Mouse (Mus musculus): ENCODE measurements around the gene Spn. TPM values are rescaled to one million over a fixed set of nuclear protein-coding genes. Genes with fewer than 3 reads are reported as not detected.

Spn gene
- total and polyA plus RNA-seq, 2 experiments from 2014 or later = 0.10 to 0.19 TPM

- H3K4me1 ChIP-seq (ENCODE audit: control insufficient read depth, insufficient read depth) = no peaks in the 10 kb centered on the region
- no peaks in the 10 kb centered on the region for H3K36me3 ChIP-seq (replicated peaks; ENCODE audit: control insufficient read depth, insufficient read depth, low read length)
- 67% methylated on average over 5 of the region's 5 CpGs for WGBS
- H3K9ac ChIP-seq (replicated peaks; ENCODE audit: low read depth, low read length) = no peak overlapping the region
- no peak overlapping the region for H3K27ac ChIP-seq (ENCODE audit: low read depth)
- H3K9me3 ChIP-seq (replicated peaks; ENCODE audit: control insufficient read depth, low read length) = no peaks in the 10 kb centered on the region
- ATAC-seq (ENCODE audit: insufficient read depth, low read depth) = no peak
- H3K27me3 ChIP-seq (ENCODE audit: control insufficient read depth, insufficient read depth, low read length) = no peaks in the 10 kb centered on the region
- no peak overlapping the region for H3K4me2 ChIP-seq (ENCODE audit: low read depth, low read length)
- TF ChIP-seq EP300 (IDR thresholded peaks at IDR 0.05; ENCODE audit: low read depth) (no peak), CTCF (IDR thresholded peaks at IDR 0.05; ENCODE audit: low read depth) (no peak)
- no peak overlapping the region for H3K4me3 ChIP-seq (ENCODE audit: low read depth, low read length)
- DNase-seq (ENCODE audit: low spot score) = no peak
Observed at GRCm38 (mm10) chr7:127133125-127133524, 4.5 kb downstream of the Spn start.

GRCm38 (mm10) chr7:127129638-127130037 is 8.0 kb downstream of the Spn start:
- TF ChIP-seq EP300 (IDR thresholded peaks at IDR 0.05; ENCODE audit: low read depth) = no peak
- peak; percentile 62 for TF ChIP-seq CTCF (IDR thresholded peaks at IDR 0.05; ENCODE audit: low read depth)
- Histone ChIP-seq H3K27me3 (ENCODE audit: control insufficient read depth, insufficient read depth, low read length) (no peaks in the 10 kb centered on the region), H3K4me2 (ENCODE audit: low read depth, low read length) (no peak overlapping the region), H3K4me3 (ENCODE audit: low read depth, low read length) (no peak overlapping the region), H3K9me3 (replicated peaks; ENCODE audit: control insufficient read depth, low read length) (0 out of 2 replicates have a peak, but pooled peaks cover 1% of the 10 kb centered on the region), H3K9ac (replicated peaks; ENCODE audit: low read depth, low read length) (no peak overlapping the region), H3K36me3 (replicated peaks; ENCODE audit: control insufficient read depth, insufficient read depth, low read length) (no peaks in the 10 kb centered on the region), H3K27ac (ENCODE audit: low read depth) (no peak overlapping the region), H3K4me1 (ENCODE audit: control insufficient read depth, insufficient read depth) (no peaks in the 10 kb centered on the region)
- peak; percentile 44; the same call in 1 of the 2 replicates for ATAC-seq (ENCODE audit: insufficient read depth, low read depth)
- WGBS = 10% methylated on average over 4 of the region's 4 CpGs
- peak; percentile 63 for DNase-seq (ENCODE audit: low spot score)

GRCm38 (mm10) chr7:127121911-127122270 is 15.7 kb downstream of the Spn start, which contains the start of gene Qprt:
Gene Qprt, minus strand, starts transcription at chr7:127122226.
- peak within 1 kb of the TSS; percentile 28; the same call in 1 of the 2 replicates for H3K9ac ChIP-seq (replicated peaks; ENCODE audit: low read depth, low read length)
- H3K9me3 ChIP-seq (replicated peaks; ENCODE audit: control insufficient read depth, low read length) = 0 out of 2 replicates have a peak, but pooled peaks cover 6% of the 10 kb centered on the region
- H3K36me3 ChIP-seq (replicated peaks; ENCODE audit: control insufficient read depth, insufficient read depth, low read length) = no peaks in the 10 kb centered on the region
- 0 out of 2 replicates have a peak, but pooled peaks cover 4% of the 10 kb centered on the region for H3K27me3 ChIP-seq (ENCODE audit: control insufficient read depth, insufficient read depth, low read length)
- H3K27ac ChIP-seq (ENCODE audit: low read depth) = no peak within 1 kb of the TSS
- ATAC-seq (ENCODE audit: insufficient read depth, low read depth) (no peak; the same call in 1 of the 2 replicates), DNase-seq (ENCODE audit: low spot score) (no peak)
- WGBS = 27% methylated on average over 7 of the region's 7 CpGs
- H3K4me2 ChIP-seq (ENCODE audit: low read depth, low read length) = peak within 1 kb of the TSS; percentile 28; the same call in 1 of the 2 replicates
- no peak within 1 kb of the TSS for H3K4me3 ChIP-seq (ENCODE audit: low read depth, low read length)
- TF ChIP-seq EP300 (IDR thresholded peaks at IDR 0.05; ENCODE audit: low read depth) (no peak), CTCF (IDR thresholded peaks at IDR 0.05; ENCODE audit: low read depth) (no peak)
- H3K4me1 ChIP-seq (ENCODE audit: control insufficient read depth, insufficient read depth) = peaks cover 8% of the 10 kb centered on the region; the same call in 1 of the 2 replicates

- 0 out of 2 replicates have a peak, but pooled peaks cover 4% of the 10 kb centered on the region for H3K27me3 ChIP-seq (ENCODE audit: control insufficient read depth, insufficient read depth, low read length)
- H3K27ac ChIP-seq (ENCODE audit: low read depth) = no peak overlapping the region
- DNase-seq (ENCODE audit: low spot score) (no peak), ATAC-seq (ENCODE audit: insufficient read depth, low read depth) (no peak)
- WGBS = 33% methylated on average over 21 of the region's 21 CpGs
- H3K4me2 ChIP-seq (ENCODE audit: low read depth, low read length) = peak overlapping the region; percentile 28; the same call in 1 of the 2 replicates
- peaks cover 8% of the 10 kb centered on the region; the same call in 1 of the 2 replicates for H3K4me1 ChIP-seq (ENCODE audit: control insufficient read depth, insufficient read depth)
- H3K9me3 ChIP-seq (replicated peaks; ENCODE audit: control insufficient read depth, low read length) = 0 out of 2 replicates have a peak, but pooled peaks cover 6% of the 10 kb centered on the region
- H3K9ac ChIP-seq (replicated peaks; ENCODE audit: low read depth, low read length) = peak overlapping the region; percentile 28; the same call in 1 of the 2 replicates
- no peak overlapping the region for H3K4me3 ChIP-seq (ENCODE audit: low read depth, low read length)
- H3K36me3 ChIP-seq (replicated peaks; ENCODE audit: control insufficient read depth, insufficient read depth, low read length) = no peaks in the 10 kb centered on the region
- TF ChIP-seq EP300 (IDR thresholded peaks at IDR 0.05; ENCODE audit: low read depth) (no peak), CTCF (IDR thresholded peaks at IDR 0.05; ENCODE audit: low read depth) (no peak)
Observed at GRCm38 (mm10) chr7:127121061-127121910, 16.3 kb downstream of the Spn start.

GRCm38 (mm10) chr7:127118671-127119445 is 18.8 kb downstream of the Spn start:
- Histone ChIP-seq H3K4me2 (ENCODE audit: low read depth, low read length) (no peak overlapping the region), H3K27ac (ENCODE audit: low read depth) (no peak overlapping the region), H3K9me3 (replicated peaks; ENCODE audit: control insufficient read depth, low read length) (no peaks in the 10 kb centered on the region), H3K4me3 (ENCODE audit: low read depth, low read length) (no peak overlapping the region), H3K9ac (replicated peaks; ENCODE audit: low read depth, low read length) (no peak overlapping the region), H3K36me3 (replicated peaks; ENCODE audit: control insufficient read depth, insufficient read depth, low read length) (no peaks in the 10 kb centered on the region), H3K27me3 (ENCODE audit: control insufficient read depth, insufficient read depth, low read length) (0 out of 2 replicates have a peak, but pooled peaks cover 4% of the 10 kb centered on the region), H3K4me1 (ENCODE audit: control insufficient read depth, insufficient read depth) (peaks cover 8% of the 10 kb centered on the region; the same call in 1 of the 2 replicates)
- WGBS = 61% methylated on average over 14 of the region's 14 CpGs
- DNase-seq (ENCODE audit: low spot score) (no peak), ATAC-seq (ENCODE audit: insufficient read depth, low read depth) (no peak)
- no peak for TF ChIP-seq EP300 (IDR thresholded peaks at IDR 0.05; ENCODE audit: low read depth)

Data from heart, postnatal 0 days (tissue).